In the genomic region with DNA sequence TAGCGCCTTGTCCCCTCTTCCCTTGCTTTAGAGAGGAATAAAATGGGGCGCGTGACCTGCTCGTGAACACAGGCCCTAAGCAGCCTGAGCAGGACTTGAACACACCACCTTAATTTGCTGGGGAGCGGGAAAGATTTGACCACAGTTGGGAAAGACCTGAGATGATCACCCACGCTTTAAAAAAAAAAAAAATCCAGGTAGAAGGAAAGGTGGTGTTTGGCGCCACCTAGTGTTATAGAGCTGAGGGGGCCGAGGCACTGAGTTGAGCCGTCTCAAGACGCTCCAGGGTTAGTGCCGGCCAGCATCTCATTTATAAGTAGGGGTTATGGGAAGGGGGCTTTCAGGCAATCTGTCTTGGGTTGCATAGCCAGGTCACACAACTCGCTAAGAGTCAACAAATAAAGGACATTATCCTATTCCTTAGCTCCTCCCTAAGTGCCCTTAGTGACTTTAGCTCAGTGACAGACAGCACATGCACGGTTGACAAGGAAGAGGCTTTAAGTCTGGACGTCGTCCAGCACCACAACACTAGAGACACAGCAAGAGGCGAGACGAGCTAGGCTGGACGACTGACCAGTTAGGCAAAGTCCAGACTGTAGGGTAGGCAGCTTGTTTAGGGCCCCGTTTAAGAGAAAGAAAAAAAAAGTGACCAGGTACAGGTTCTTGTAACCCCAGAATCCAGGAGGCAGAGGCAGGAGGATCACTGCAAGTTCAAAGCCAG, we compare ENCODE assay signal across 8 mouse cellular contexts. TPM values are rescaled to one million over a fixed set of nuclear protein-coding genes. Genes with fewer than 3 reads are reported as not detected.
A peak's percentile ranks its signal among the peaks of the same experiment; 100 is the strongest.
DNase-seq lines count a peak whose midpoint lies in the region; ATAC-seq and TF ChIP-seq lines count a peak whose summit lies in the region.

No protein-coding gene starts in this region.

- H3K27me3 ChIP-seq in midbrain, postnatal 0 days (ENCODE audit: insufficient read depth, low read length) = no peaks in the 10 kb centered on the region

- no peaks in the 10 kb centered on the region for H3K4me1 ChIP-seq in midbrain, postnatal 0 days (ENCODE audit: insufficient read depth, low read length)

- intact Hi-C loops in heart, postnatal 10 days (cut with DNase I) = loop anchor here (1.0 to 5.0 kb wide), 3 partner anchors 102 to 219 kb away; no protein-coding TSS in a partner anchor
- intact Hi-C loops in left cerebral cortex, postnatal 14 days (cut with DNase I) = loop anchor here (1.0 to 5.0 kb wide), 4 partner anchors 47 to 219 kb away; no protein-coding TSS in a partner anchor

- no peak overlapping the region for H3K9ac ChIP-seq in midbrain, postnatal 0 days (replicated peaks; ENCODE audit: low read length, poor library complexity, severe bottlenecking)

- DNase-seq in CD4-positive, CD25-positive, alpha-beta regulatory T cell, adult 2 months (ENCODE audit: low read depth, low spot score) = peak; percentile 84
- peak; percentile 66 for DNase-seq in R1 (ENCODE audit: low read depth, low spot score)
- DNase-seq in embryo, embryonic 10 days (ENCODE audit: low spot score) = peak; percentile 86
- DNase-seq in heart, postnatal 10 days = peak; percentile 74 to 86
- DNase-seq in left cerebral cortex, postnatal 14 days (ENCODE audit: low spot score in 2 of 2) = peak; percentile 62 to 79
- DNase-seq in midbrain, postnatal 0 days (ENCODE audit: low spot score) = peak; percentile 79
- peak; percentile 59 to 71 for DNase-seq in spleen, postnatal 14 days (ENCODE audit: low spot score in 2 of 2)

- ATAC-seq in CD4-positive, CD25-positive, alpha-beta regulatory T cell, adult 4 months = no peak
- no peak for ATAC-seq in midbrain, postnatal 0 days (ENCODE audit: low FRiP score)

- no peaks in the 10 kb centered on the region for H3K36me3 ChIP-seq in midbrain, postnatal 0 days (ENCODE audit: insufficient read depth, low read length)

- WGBS in midbrain, postnatal 0 days = 10% methylated on average over 19 of the region's 19 CpGs

- no peak overlapping the region for H3K4me3 ChIP-seq in midbrain, postnatal 0 days (ENCODE audit: low read depth, low read length)

- no peaks in the 10 kb centered on the region for H3K9me3 ChIP-seq in midbrain, postnatal 0 days (ENCODE audit: low read length)

- TF ChIP-seq CTCF in midbrain, postnatal 0 days (IDR thresholded peaks at IDR 0.05) = peak; percentile 95

- no peak overlapping the region for H3K27ac ChIP-seq in midbrain, postnatal 0 days (ENCODE audit: low read depth, low read length)

- H3K4me2 ChIP-seq in midbrain, postnatal 0 days (ENCODE audit: low read depth, low read length, poor library complexity, severe bottlenecking) = no peak overlapping the region

RNA-seq across cellular contexts. Expression of a gene that starts 4.6 kb away (rescaled TPM):
- polyA plus RNA-seq in CD4-positive, CD25-positive, alpha-beta regulatory T cell, adult 4 months (2017; shearing (Covaris generic)) = 10 to 100 TPM; 32.3 to 35.4 TPM
- 100 to 1,000 TPM in 1 of 2 experiments, 10 to 100 TPM in 1; 86.0 to 131 TPM for total RNA-seq in heart, postnatal 10 days (2021)
- total RNA-seq in left cerebral cortex, postnatal 14 days (2021) = 10 to 100 TPM; 26.2 to 28.4 TPM
- total RNA-seq in midbrain, postnatal 0 days (2014; rRNA removed) = 70.4 and 77.1 TPM in 2 replicates
- polyA plus RNA-seq in midbrain, postnatal 0 days (2015; fragmentation: Nextera tagmentation; extraction: Ambion mirVana) = 29.4 and 29.9 TPM in 2 replicates

RNA-seq across cellular contexts. Expression of a gene that starts 5.2 kb away (rescaled TPM):
- polyA plus RNA-seq in CD4-positive, CD25-positive, alpha-beta regulatory T cell, adult 4 months (2017; shearing (Covaris generic)) = not detected
- total RNA-seq in heart, postnatal 10 days (2021) = under 1 TPM in 1 of 2 experiments, not detected in 1; 0.10 TPM
- not detected for total RNA-seq in left cerebral cortex, postnatal 14 days (2021)
- 0.05 TPM in 1 of 2 replicates, not detected in the other for total RNA-seq in midbrain, postnatal 0 days (2014; rRNA removed)
- 0.06 TPM in 1 of 2 replicates, not detected in the other for polyA plus RNA-seq in midbrain, postnatal 0 days (2015; fragmentation: Nextera tagmentation; extraction: Ambion mirVana)
